Mouse (Mus musculus) myocyte (in vitro differentiated cells): ENCODE measurements around the gene Col9a3.

ENCODE experiments used
- CEBPB ChIP-seq: IDR thresholded peaks from 2 replicates; pipeline ENCODE4 v1.6.1; 2011; ENCODE audit warnings: mild to moderate bottlenecking, moderate library complexity; ENCODE audit not compliant: poor library complexity, insufficient read depth, severe bottlenecking
- MAX ChIP-seq: IDR thresholded peaks from one replicate; pipeline ENCODE4 v1.6.1; 2011; ENCODE audit warnings: low read depth, mild to moderate bottlenecking, control low read depth
- POLR2A ChIP-seq: IDR thresholded peaks from one replicate; pipeline ENCODE4 v1.6.1; 2011; ENCODE audit warnings: low read depth, mild to moderate bottlenecking, control low read depth, moderate library complexity; ENCODE audit not compliant: insufficient read length
- POLR2AphosphoS2 ChIP-seq: IDR thresholded peaks from one replicate; pipeline ENCODE4 v1.6.1; 2011; ENCODE audit warnings: low read depth, control low read depth; ENCODE audit not compliant: insufficient read length

- TF ChIP-seq CEBPB (no peak), POLR2AphosphoS2 (no peak), POLR2A (no peak), MAX (no peak)
Measured at GRCm38 (mm10) chr2:180642555-180643260, 45.1 kb downstream of the Col9a3 start, which contains the start of gene Tcfl5.
